Comparison of ENCODE assay signal across 9 mouse cellular contexts in genomic region chr6:34155137-34155804, GRCm38 (mm10). TPM values are rescaled to one million over a fixed set of nuclear protein-coding genes. Genes with fewer than 3 reads are reported as not detected.
DNase-seq lines count a peak whose midpoint lies in the region; ATAC-seq lines count a peak whose summit lies in the region.
"Had no signal": no experiment of that assay in that cellular context is flagged by ENCODE, and none has a peak within 500 bp of the region (broad histone marks: within the 10 kb centered on the region; RNA-seq: fewer than 3 reads in every experiment).

No protein-coding gene starts in this region.

- DNase-seq in midbrain, embryonic 11.5 days (ENCODE audit: low spot score, missing footprints) = peak; percentile 68
- no peak for DNase-seq in midbrain, embryonic 10.5 days (ENCODE audit: low spot score)
- DNase-seq in kidney, adult 8-10 months = peak; percentile 59 to 61
- no peak for DNase-seq in gastrocnemius, postnatal 25 days
- no peak for DNase-seq in adrenal gland, postnatal 4 days (ENCODE audit: low spot score in 2 of 2)
- DNase-seq: cerebellum, adult 9-11 months; lung, adult 2 months had no signal

- no peak overlapping the region for H3K9ac ChIP-seq in midbrain, embryonic 11.5 days (ENCODE audit: low read length)
- no peak overlapping the region for H3K9ac ChIP-seq in midbrain, embryonic 16.5 days (ENCODE audit: low read depth, low read length)

- no peaks in the 10 kb centered on the region for H3K4me1 ChIP-seq in midbrain, embryonic 11.5 days (ENCODE audit: control insufficient read depth, insufficient read depth, low read length)
- H3K4me1 ChIP-seq in midbrain, embryonic 10.5 days = peaks cover 25% of the 10 kb centered on the region
- H3K4me1 ChIP-seq in erythroblast, embryonic 14.5 days (ENCODE audit: control insufficient read depth) = peaks cover 56% of the 10 kb centered on the region
- peaks cover 25% of the 10 kb centered on the region for H3K4me1 ChIP-seq in midbrain, embryonic 16.5 days (ENCODE audit: control insufficient read depth, insufficient read depth, low read length)

- ATAC-seq in midbrain, embryonic 11.5 days (ENCODE audit: low FRiP score) = no peak
- no peak for ATAC-seq in midbrain, embryonic 16.5 days

- no peaks in the 10 kb centered on the region for H3K9me3 ChIP-seq in midbrain, embryonic 11.5 days (ENCODE audit: control insufficient read depth, low read length)
- H3K9me3 ChIP-seq in midbrain, embryonic 10.5 days (replicated peaks) = no peaks in the 10 kb centered on the region
- no peaks in the 10 kb centered on the region for H3K9me3 ChIP-seq in erythroblast, embryonic 14.5 days (ENCODE audit: control insufficient read depth, low read length)
- no peaks in the 10 kb centered on the region for H3K9me3 ChIP-seq in midbrain, embryonic 16.5 days (replicated peaks; ENCODE audit: control insufficient read depth, low read length, poor library complexity, severe bottlenecking)

- H3K4me2 ChIP-seq in midbrain, embryonic 11.5 days = no peak overlapping the region
- H3K4me2 ChIP-seq in midbrain, embryonic 16.5 days (ENCODE audit: low read length) = no peak overlapping the region

- 93% methylated on average over 15 of the region's 15 CpGs for WGBS in midbrain, embryonic 11.5 days
- WGBS in midbrain, embryonic 10.5 days = 94% methylated on average over 15 of the region's 15 CpGs
- 93% methylated on average over 15 of the region's 15 CpGs for WGBS in midbrain, embryonic 16.5 days

- H3K4me3 ChIP-seq in midbrain, embryonic 11.5 days (ENCODE audit: low read depth, low read length) = no peak overlapping the region
- no peak overlapping the region for H3K4me3 ChIP-seq in midbrain, embryonic 10.5 days
- peak overlapping the region; percentile 24 for H3K4me3 ChIP-seq in erythroblast, embryonic 14.5 days (replicated peaks)
- no peak overlapping the region for H3K4me3 ChIP-seq in midbrain, embryonic 16.5 days (ENCODE audit: low read depth, low read length)

- no peaks in the 10 kb centered on the region for H3K27me3 ChIP-seq in midbrain, embryonic 11.5 days (ENCODE audit: control insufficient read depth, insufficient read depth, low read length)
- no peaks in the 10 kb centered on the region for H3K27me3 ChIP-seq in midbrain, embryonic 10.5 days (ENCODE audit: low read depth, poor library complexity, severe bottlenecking)
- H3K27me3 ChIP-seq in erythroblast, embryonic 14.5 days (ENCODE audit: control insufficient read depth) = no peaks in the 10 kb centered on the region
- H3K27me3 ChIP-seq in midbrain, embryonic 16.5 days (ENCODE audit: control insufficient read depth, insufficient read depth, low read depth, low read length) = no peaks in the 10 kb centered on the region

- no peak overlapping the region for H3K27ac ChIP-seq in midbrain, embryonic 11.5 days (ENCODE audit: low read depth, low read length)
- H3K27ac ChIP-seq in midbrain, embryonic 10.5 days (replicated peaks) = no peak overlapping the region
- peak overlapping the region; percentile 65 for H3K27ac ChIP-seq in midbrain, embryonic 16.5 days (ENCODE audit: low read length)

- peaks cover 5% of the 10 kb centered on the region; the same call in 1 of the 2 replicates for H3K36me3 ChIP-seq in midbrain, embryonic 11.5 days (ENCODE audit: control insufficient read depth, insufficient read depth, low read length)
- peaks cover 39% of the 10 kb centered on the region for H3K36me3 ChIP-seq in midbrain, embryonic 10.5 days
- H3K36me3 ChIP-seq in erythroblast, embryonic 14.5 days (ENCODE audit: control insufficient read depth) = peaks cover 38% of the 10 kb centered on the region
- H3K36me3 ChIP-seq in midbrain, embryonic 16.5 days (ENCODE audit: control insufficient read depth, insufficient read depth, low read length) = peaks cover 11% of the 10 kb centered on the region

RNA-seq across cellular contexts. Expression of gene Slc35b4, which starts 21.6 kb away (rescaled TPM):
- polyA plus RNA-seq in midbrain, embryonic 11.5 days (2014; fragmentation: Nextera tagmentation; extraction: Ambion mirVana) = 55.8 and 58.4 TPM in 2 replicates
- polyA plus RNA-seq in midbrain, embryonic 10.5 days (2016; fragmentation: Nextera tagmentation; extraction: Ambion mirVana) = 50.7 and 54.7 TPM in 2 replicates
- 0.08 and 0.10 TPM in 2 replicates for polyA plus RNA-seq in erythroblast, embryonic 14.5 days (2012)
- polyA plus RNA-seq in midbrain, embryonic 16.5 days (2015; fragmentation: Nextera tagmentation; extraction: Ambion mirVana) = 44.5 and 45.1 TPM in 2 replicates
- total RNA-seq in gastrocnemius, postnatal 25 days (2021) = 1 to 10 TPM; 5.9 to 8.7 TPM
- 10 to 100 TPM; 26.9 to 35.9 TPM for total RNA-seq in adrenal gland, postnatal 4 days (2021)

Comparison
In these comparisons a context has a peak if more than half of its experiments do, and no peak if none do; other contexts are left out.
1. DNase-seq: peak in midbrain, embryonic 11.5 days (single experiment) and kidney, adult 8-10 months (2 of 2); none in midbrain, embryonic 10.5 days (single experiment), gastrocnemius, postnatal 25 days (single experiment) and adrenal gland, postnatal 4 days (0 of 2).
2. RNA of gene Slc35b4, which starts 21.6 kb away (polyA plus RNA-seq): 55.8 to 58.4 TPM in midbrain, embryonic 11.5 days, 50.7 to 54.7 TPM in midbrain, embryonic 10.5 days and 44.5 to 45.1 TPM in midbrain, embryonic 16.5 days; 0.08 to 0.10 TPM in erythroblast, embryonic 14.5 days; every median in the first group is over 10 times any median in the second.